Mouse (Mus musculus) embryonic facial prominence, embryonic 10.5 days (tissue): Measurements from ENCODE around the gene Rmnd5a. TPM values are rescaled to one million over a fixed set of nuclear protein-coding genes. Genes with fewer than 3 reads are reported as not detected.
A peak's percentile ranks its signal among the peaks of the same experiment; 100 is the strongest.
"Not testable (repeated sequence)": the region's sequence is repeated elsewhere in the genome, so short reads cannot be mapped to it uniquely, and the experiment has no call there.

Experiments used
- DNase-seq: peaks from one replicate; pipeline ENCODE4 v3.0.0-alpha.2; 2017; ENCODE audit warnings: low spot score
- H3K27ac ChIP-seq: fragments of 300-500 bp; sonication (generic); replicated peaks from 2 replicates; pipeline ENCODE4 v1.5.1; 2016; ENCODE audit warnings: mild to moderate bottlenecking
- H3K27me3 ChIP-seq: fragments of 300-500 bp; sonication (generic); replicated peaks from 2 replicates; pipeline ENCODE4 v1.6.1; 2016; ENCODE audit warnings: low read depth, mild to moderate bottlenecking; ENCODE audit not compliant: poor library complexity, severe bottlenecking
- H3K36me3 ChIP-seq: fragments of 300-500 bp; sonication (generic); replicated peaks from 2 replicates; pipeline ENCODE4 v1.6.1; 2016; ENCODE audit warnings: mild to moderate bottlenecking, moderate library complexity
- H3K4me1 ChIP-seq: fragments of 300-500 bp; sonication (generic); 2 replicates; pipeline ENCODE4 v1.6.1; 2016
- H3K4me3 ChIP-seq: fragments of 300-500 bp; sonication (generic); 2 replicates; pipeline ENCODE4 v1.5.1; 2016; ENCODE audit warnings: mild to moderate bottlenecking, moderate library complexity
- H3K9me3 ChIP-seq: fragments of 300-500 bp; sonication (generic); 2 replicates; pipeline ENCODE4 v1.6.1; 2016; ENCODE audit warnings: mild to moderate bottlenecking
- WGBS: fragments of 180-500 bp; shearing (Covaris S2); methylation state at CpG from one replicate; pipeline ENCODE4 v1.1.7; 2016; 5-methylcytosine and 5-hydroxymethylcytosine counted together
- polyA plus RNA-seq: library from polyadenylated mRNA; unstranded; fragments of >200 nt; fragmentation: Nextera tagmentation; extraction: Ambion mirVana; gene quantifications from 2 replicates; pipeline ENCODE4 v1.2.1, GENCODE M21; 2016

The Rmnd5a gene
- 12.3 and 13.6 TPM in 2 replicates for polyA plus RNA-seq

DNA sequence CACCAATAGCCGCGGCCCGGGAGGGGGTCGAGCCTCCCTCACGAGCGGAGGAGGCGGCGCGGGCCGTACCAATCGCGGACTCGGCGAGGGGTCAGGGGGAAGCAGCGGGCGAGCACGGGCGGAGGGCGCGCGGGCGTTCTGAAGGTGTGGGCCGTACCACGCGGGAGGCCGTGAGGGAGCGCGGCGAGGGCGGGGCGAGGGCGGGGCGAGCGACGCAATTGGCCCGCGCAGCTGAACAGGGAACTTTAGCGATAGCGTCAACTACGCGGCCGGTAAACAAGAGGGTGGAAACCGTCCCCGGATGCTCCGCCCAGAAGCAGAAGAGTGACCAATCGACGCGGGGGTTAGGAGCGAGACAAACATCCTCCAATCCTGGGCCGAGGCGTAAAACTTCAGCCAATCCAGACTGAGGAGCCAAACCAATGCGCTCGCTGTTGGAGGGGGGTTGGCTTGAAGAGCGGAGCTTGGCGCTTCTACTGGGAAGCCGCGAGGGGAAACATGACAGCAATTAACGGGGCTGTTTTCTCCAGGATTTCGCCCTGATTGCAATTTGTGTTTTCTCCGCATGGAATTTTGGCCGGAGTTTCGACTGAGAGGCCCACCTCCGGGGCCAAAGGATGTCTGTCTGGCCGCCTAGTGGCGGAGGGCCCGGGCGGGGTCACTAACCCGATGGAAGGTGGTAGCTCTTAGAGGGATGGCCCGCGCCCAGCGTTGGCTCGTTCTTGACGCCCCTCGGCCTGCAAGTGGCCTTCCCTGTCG, at the start of gene Rmnd5a:
Rmnd5a (minus strand) TSS at position 146 of the 759 bp plus-strand sequence.
- Histone ChIP-seq H3K4me3 (peak within 1 kb of the TSS; percentile 98), H3K4me1 (peaks cover 41% of the 10 kb centered on the region), H3K27ac (peak within 1 kb of the TSS; percentile 96), H3K36me3 (no peaks in the 10 kb centered on the region), H3K9me3 (no peaks in the 10 kb centered on the region), H3K27me3 (no peaks in the 10 kb centered on the region)
- DNase-seq = peak; percentile 99
- under 1% methylated on average over 74 of the region's 75 CpGs for WGBS

DNA sequence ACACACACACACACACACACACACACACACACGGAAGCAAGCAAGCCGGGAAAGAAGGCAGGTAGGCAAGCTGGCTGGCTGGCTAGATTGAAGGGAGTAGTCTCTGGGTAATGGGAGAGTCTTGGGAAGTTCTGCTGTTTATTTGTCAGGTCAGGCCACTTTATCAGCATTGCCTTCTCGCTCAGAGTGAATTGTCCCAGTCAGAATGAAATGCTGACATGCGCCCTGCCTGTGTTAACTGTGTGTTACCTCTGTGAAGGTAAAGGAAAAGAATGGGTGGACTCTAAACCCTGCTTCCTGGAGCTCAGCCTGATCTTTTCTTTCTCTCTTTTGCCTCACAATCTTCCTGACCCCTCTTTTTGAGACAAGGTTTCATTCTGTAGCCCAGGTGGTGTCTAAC, 47.5 kb upstream of the Rmnd5a start:
- Histone ChIP-seq H3K4me1 (peaks cover 17% of the 10 kb centered on the region; the same call in 1 of the 2 replicates), H3K27ac (no peak overlapping the region), H3K4me3 (no peak overlapping the region), H3K9me3 (no peaks in the 10 kb centered on the region), H3K36me3 (no peaks in the 10 kb centered on the region), H3K27me3 (no peaks in the 10 kb centered on the region)
- WGBS = 40% methylated on average over 4 of the region's 4 CpGs
- no peak for DNase-seq

DNA sequence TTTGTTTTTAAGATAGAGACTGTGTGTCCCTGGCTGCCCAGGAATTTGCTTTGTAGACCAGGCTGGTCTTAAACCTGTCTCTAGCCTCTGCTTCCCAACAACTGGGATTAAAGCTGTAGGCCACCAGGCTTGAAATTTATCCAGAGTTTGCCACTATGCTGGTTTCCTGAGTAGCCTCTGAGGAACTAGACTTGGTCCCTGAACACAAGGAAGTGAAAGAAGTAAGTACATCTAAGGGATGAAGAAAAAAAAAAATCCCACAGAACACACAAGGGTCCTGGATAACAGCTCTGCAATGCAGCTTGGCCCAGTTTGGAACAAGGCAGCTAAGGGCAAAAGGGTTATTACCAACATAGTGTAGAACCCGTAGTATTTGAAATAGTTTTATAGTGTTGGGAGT, 46.4 kb upstream of the Rmnd5a start:
- no peak overlapping the region for H3K4me3 ChIP-seq
- H3K27me3 ChIP-seq = no peaks in the 10 kb centered on the region
- no peak overlapping the region for H3K27ac ChIP-seq
- no peak for DNase-seq
- no peaks in the 10 kb centered on the region for H3K9me3 ChIP-seq
- H3K36me3 ChIP-seq = no peaks in the 10 kb centered on the region
- 0 out of 2 replicates have a peak, but pooled peaks cover 7% of the 10 kb centered on the region for H3K4me1 ChIP-seq
- WGBS = 85% methylated on average over 1 of the region's 1 CpGs

- no peak overlapping the region for H3K4me3 ChIP-seq
- H3K4me1 ChIP-seq = 0 out of 2 replicates have a peak, but pooled peaks cover 7% of the 10 kb centered on the region
- H3K27ac ChIP-seq = no peak overlapping the region
- H3K36me3 ChIP-seq = no peaks in the 10 kb centered on the region
- WGBS = 58% methylated on average over 2 of the region's 2 CpGs
- H3K9me3 ChIP-seq = no peaks in the 10 kb centered on the region
- no peak for DNase-seq
- no peaks in the 10 kb centered on the region for H3K27me3 ChIP-seq
Measured at GRCm38 (mm10) chr6:71486226-71486625, 45.8 kb upstream of the Rmnd5a start.

- Histone ChIP-seq H3K4me3 (no peak overlapping the region), H3K27me3 (no peaks in the 10 kb centered on the region), H3K36me3 (no peaks in the 10 kb centered on the region), H3K27ac (no peak overlapping the region), H3K9me3 (no peaks in the 10 kb centered on the region), H3K4me1 (0 out of 2 replicates have a peak, but pooled peaks cover 7% of the 10 kb centered on the region)
- 82% methylated on average over 5 of the region's 5 CpGs for WGBS
- no peak for DNase-seq
Measured at GRCm38 (mm10) chr6:71485246-71485645, 44.8 kb upstream of the Rmnd5a start.

GRCm38 (mm10) chr6:71481136-71481535, 40.7 kb upstream of the Rmnd5a start:
- H3K4me1 ChIP-seq = 0 out of 2 replicates have a peak, but pooled peaks cover 4% of the 10 kb centered on the region
- WGBS = 47% methylated on average over 7 of the region's 7 CpGs
- no peak overlapping the region for H3K27ac ChIP-seq
- H3K9me3 ChIP-seq = no peaks in the 10 kb centered on the region
- no peaks in the 10 kb centered on the region for H3K36me3 ChIP-seq
- H3K27me3 ChIP-seq = no peaks in the 10 kb centered on the region
- DNase-seq = no peak
- no peak overlapping the region for H3K4me3 ChIP-seq

DNA sequence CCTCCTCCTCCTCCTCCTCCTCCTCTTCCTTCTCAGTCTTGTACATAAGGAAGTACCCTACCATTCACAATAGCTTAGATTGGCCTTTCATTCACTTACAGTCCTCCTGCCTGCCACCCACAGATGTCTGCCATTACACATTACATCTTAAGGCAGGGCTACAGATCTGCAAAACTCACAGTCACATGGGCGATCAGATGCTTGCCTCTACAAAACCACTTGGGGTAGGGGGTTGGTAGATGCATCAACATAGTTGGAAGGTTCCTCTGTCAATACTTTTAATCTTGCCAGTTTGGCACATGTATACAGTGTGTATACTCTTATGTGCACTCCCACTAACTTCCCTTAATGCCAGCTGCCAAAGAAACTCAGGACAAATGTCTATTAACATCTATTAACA, 39.7 kb upstream of the Rmnd5a start:
- no peak for DNase-seq
- H3K4me1 ChIP-seq = 0 out of 2 replicates have a peak, but pooled peaks cover under 1% of the 10 kb centered on the region
- H3K36me3 ChIP-seq = no peaks in the 10 kb centered on the region
- no peak overlapping the region for H3K4me3 ChIP-seq
- H3K9me3 ChIP-seq = no peaks in the 10 kb centered on the region
- 88% methylated on average over 1 of the region's 1 CpGs for WGBS
- H3K27ac ChIP-seq = no peak overlapping the region
- H3K27me3 ChIP-seq = no peaks in the 10 kb centered on the region

DNA sequence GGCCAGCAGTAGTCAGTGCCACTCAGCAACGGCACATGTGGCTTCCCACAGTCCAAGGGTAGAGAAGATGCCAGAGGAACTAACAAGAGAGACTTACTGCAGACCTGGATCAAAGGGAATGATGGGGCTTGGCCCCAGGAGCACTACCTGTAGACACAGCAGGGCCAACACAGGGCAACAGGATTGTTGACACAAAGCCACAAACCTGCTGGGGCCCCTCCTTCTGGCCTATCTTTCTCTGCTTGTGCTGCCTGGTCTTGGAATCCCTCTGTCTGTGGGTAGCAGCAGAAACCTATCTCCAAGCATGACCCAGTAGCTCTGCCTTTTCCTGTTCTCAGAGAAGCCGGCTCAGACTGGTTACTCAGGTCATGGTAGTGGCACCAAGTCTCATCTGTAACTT, 39.2 kb upstream of the Rmnd5a start:
- H3K27ac ChIP-seq, H3K36me3 ChIP-seq, H3K4me3 ChIP-seq, H3K4me1 ChIP-seq, DNase-seq, H3K27me3 ChIP-seq, H3K9me3 ChIP-seq: not testable (repeated sequence)
- 90% methylated on average over 2 of the region's 2 CpGs for WGBS

DNA sequence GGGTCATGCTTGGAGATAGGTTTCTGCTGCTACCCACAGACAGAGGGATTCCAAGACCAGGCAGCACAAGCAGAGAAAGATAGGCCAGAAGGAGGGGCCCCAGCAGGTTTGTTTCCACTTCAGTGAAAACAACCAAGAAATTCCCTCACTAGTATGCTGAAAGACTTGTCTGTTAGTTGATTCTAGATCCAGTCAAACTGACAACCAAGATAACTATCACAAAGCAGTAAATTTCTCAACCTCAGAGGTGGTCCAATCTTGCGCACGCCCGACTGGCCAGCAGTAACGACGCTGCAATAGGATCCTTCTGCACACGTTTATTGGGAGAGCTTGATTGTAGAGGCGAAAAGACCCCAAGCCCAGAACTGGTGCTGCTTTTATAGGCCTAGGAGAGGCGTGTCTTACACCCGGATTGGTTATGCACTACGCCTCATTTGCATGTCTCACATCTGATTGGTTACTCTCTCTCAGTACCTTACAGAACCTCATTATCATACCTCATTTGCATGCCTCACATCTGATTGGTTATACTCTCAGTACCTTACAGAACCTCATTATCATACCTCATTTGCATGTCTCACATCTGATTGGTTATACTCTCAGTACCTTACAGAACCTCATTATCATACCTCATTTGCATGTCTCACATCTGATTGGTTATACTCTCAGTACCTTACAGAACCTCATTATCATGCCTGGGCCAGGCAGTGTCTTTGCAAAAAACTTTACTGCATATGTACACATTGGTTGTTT, 38.6 kb upstream of the Rmnd5a start:
- DNase-seq, H3K36me3 ChIP-seq: not testable (repeated sequence)
- whole genome bisulfite sequencing = 92% methylated on average over 10 of the region's 10 CpGs

DNA sequence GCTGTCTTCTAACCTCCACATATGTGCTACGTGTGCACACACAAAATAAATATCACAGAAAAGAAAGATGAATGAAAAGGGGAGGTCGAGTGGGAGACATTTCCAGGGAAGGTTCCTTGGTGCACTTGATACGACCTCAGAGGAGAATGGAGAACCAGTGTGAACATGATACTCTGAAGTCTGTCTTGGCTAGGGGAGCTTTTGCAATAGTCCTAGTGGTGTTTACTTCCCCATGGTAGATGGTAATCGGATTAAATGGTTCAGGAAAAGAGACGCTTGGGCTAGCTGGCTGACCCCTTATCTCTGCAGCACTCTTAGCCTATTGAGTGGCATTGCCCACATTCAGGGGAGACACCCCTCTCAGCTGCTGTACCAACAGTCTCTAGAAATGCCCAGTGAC, 36.3 kb upstream of the Rmnd5a start:
- Histone ChIP-seq H3K4me1 (no peaks in the 10 kb centered on the region), H3K27me3 (no peaks in the 10 kb centered on the region), H3K9me3 (no peaks in the 10 kb centered on the region), H3K4me3 (no peak overlapping the region), H3K27ac (no peak overlapping the region), H3K36me3 (no peaks in the 10 kb centered on the region)
- WGBS = 77% methylated on average over 5 of the region's 5 CpGs
- DNase-seq = no peak

More for the DNA sequence above, 38.6 kb upstream of the Rmnd5a start:
- not testable (repeated sequence) for H3K27me3 ChIP-seq, H3K27ac ChIP-seq, H3K4me1 ChIP-seq, H3K9me3 ChIP-seq, H3K4me3 ChIP-seq

DNA sequence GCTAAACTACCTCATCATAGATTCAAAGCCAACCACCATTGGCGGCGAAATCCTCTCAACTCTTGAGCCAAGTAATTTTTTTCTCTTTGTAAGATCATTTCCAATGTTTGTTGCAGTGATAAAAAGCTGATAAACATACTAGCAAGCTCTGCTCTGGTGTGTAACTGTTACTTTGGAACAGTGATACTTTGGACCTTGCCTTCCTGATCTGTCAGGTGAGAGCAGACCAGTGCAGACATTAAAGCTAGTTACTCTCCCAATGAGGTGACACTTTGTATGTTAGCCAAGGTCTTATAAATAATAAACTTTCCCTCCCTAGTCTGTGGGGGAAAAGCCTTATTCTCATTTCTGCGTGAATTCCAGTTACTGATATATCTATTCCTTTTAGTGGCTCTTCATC, 35.2 kb upstream of the Rmnd5a start:
- Histone ChIP-seq H3K4me3 (no peak overlapping the region), H3K4me1 (no peaks in the 10 kb centered on the region), H3K27me3 (no peaks in the 10 kb centered on the region), H3K9me3 (no peaks in the 10 kb centered on the region), H3K27ac (no peak overlapping the region), H3K36me3 (no peaks in the 10 kb centered on the region)
- WGBS = 86% methylated on average over 3 of the region's 3 CpGs
- DNase-seq = no peak

DNA sequence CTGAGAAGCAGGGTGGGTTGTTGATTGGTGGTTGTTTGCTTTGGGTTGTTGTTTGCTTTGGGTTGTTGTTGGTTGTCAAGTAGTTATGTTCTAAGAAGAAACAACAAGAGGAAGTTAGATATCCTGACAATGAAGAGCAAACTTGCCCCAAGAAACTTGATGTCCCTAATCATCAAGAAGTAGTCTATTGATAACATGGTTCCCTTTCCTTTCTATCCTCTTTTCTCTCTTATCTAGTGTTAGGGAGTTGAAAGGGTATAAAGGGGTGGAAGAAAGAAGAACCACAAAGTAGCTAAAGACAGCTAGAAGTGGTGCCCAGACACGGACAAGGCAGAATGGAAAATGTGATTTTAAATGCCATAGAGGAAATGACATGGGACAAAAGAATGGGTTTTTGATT, 32.3 kb upstream of the Rmnd5a start:
- Histone ChIP-seq H3K4me3 (no peak overlapping the region), H3K36me3 (no peaks in the 10 kb centered on the region), H3K27ac (no peak overlapping the region), H3K27me3 (no peaks in the 10 kb centered on the region), H3K9me3 (no peaks in the 10 kb centered on the region), H3K4me1 (no peaks in the 10 kb centered on the region)
- WGBS = 90% methylated on average over 1 of the region's 1 CpGs
- DNase-seq = no peak
